Mouse (Mus musculus): ENCODE data around the gene Tmem184b.

GRCm38 (mm10) chr15:79366402-79366801 lies 37.0 kb downstream of the Tmem184b start:
- no peak for TF ChIP-seq CTCF (IDR thresholded peaks at IDR 0.05; ENCODE audit: low read depth, low read length)
- TF ChIP-seq TAL1 (conservative IDR thresholded peaks at IDR 0.05; ENCODE audit: low read depth, low read length), result no peak

Measured in G1E (cell line).